Mouse (Mus musculus): ENCODE measurements at regions not wholly inside any gene's neighbourhood (a gene's known extent, or its start where the extent isn't known, plus 50 kb on each side); places are given as distances from the start of the nearest gene placed in this dataset.

GRCm38 (mm10) chr6:13523463-13524202, 84.3 kb downstream of the Tmem168 start:
- DNase-seq, result no peak

GRCm38 (mm10) chr6:13514126-13514525, 93.8 kb downstream of the Tmem168 start:
- no peak for DNase-seq

DNA sequence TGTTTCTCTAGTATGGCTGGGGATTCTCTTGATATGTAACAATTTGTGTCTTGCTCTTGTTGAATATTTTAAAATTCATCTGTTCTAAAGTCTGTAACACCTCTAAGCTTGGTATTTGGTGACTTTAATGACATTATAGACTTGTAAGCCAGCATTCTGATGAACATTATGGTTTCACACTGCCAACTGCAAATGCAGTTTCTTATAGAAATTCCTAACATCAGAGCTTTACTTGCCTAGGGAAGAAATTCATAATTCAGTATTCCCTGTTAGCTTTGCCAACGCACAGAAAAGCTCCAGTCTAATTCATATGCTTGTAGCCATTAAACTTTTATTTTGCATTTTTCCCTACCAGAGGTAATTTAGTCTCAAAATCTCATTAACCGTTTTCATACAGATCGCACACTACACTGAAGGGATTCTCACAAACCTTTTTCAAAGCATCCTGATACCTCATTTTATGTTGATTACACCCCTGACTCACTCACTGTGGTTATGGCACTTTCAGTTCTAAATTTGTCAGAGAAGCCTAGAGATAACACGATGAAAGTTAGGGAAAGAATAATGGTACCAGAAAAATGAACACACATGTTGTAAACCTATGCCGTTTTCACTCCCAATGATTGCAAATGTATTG, 131.3 kb downstream of the Tmem168 start:
- no peak for DNase-seq

DNA sequence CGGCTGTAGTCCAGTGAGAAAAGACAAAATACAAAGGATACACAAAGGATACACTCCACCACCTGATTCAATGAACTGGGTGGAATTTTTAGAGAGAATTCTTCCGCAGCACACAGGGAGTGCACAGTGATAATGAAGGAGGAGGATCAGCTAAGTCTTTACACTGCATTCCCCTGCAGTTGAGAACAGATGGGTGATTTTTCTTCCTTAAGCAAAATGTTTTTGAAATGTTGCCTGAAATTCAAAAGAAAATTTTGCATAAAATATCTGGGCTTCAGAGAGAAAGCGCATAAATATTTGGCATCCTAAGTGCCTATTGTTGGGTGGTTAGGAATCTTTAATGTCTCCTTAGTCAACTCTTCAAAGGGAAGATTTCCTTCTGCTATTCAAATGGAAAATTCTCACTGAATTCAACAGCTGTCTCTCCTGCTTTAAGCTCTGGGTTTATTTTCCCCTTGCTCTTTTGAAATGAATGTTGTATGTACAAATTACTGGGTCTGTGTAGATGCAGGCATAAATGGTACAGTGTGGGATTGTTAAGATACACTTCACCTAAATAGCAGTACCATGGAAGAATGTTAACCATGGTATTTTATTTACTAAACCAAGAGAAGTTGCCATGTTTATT, 158.6 kb downstream of the Tmem168 start:
- DNase-seq, result no peak

DNA sequence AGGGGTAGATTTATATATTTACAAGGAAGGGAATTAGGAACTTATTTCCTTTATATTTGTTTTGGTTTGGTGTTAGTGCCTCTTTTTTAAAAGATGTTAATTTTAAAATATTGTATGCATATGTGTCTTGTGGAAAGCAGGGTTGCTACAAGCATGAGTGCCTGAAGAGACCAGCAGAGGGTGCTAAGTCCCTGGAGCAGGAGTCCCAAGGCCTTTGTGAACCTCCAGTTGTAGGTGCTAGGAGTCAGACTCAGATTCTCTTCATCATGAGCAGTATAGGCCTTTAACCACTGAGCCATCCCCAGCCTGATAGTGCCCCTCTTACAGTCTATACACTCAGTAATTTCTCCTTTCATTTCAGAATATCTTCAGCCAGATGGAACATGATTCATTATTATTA, 189.0 kb upstream of the Vwde start:
- peak; percentile 14 to 24 for DNase-seq

DNA sequence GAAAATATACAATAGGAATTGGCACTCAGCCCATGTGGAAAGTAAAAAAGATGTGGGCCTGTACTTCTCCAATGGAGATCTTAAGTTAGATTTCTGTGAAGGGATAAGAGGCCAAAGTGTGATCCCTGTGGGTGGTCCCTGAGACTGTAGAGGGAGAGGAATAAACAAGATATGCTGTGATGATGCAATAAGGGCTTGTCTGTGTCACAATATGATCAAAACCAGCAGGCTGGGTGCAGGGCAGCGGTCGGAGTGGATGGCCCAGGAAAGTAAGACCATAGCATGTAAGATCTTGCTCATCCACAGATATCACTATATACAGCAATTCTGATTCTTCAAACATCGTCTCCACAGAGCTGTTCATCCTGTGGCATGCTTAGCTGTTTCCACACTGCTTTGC, 188.3 kb upstream of the Vwde start:
- no peak for DNase-seq

DNA sequence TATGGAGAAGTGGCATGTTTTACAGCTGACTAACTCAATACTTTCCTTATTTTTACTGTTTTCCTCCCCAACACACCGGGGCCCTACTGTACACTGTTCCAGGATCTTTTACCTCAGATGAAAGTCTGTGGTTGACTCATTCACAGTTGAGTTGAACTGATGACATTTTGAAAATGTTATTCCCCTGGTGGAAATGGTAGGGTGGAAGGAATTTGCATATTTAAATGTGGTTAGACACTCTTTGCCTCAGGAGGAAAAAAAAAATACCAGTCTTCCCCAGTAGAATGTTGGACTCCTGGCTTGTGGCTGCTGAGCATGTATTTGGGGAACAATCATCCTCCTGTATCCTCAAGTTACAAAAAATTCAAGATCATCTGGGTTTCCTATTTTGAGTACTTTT, 159.7 kb upstream of the Vwde start:
- DNase-seq, result no peak

- no peak for DNase-seq
Observed at GRCm38 (mm10) chr6:13383211-13383610, 158.4 kb upstream of the Vwde start.

DNA sequence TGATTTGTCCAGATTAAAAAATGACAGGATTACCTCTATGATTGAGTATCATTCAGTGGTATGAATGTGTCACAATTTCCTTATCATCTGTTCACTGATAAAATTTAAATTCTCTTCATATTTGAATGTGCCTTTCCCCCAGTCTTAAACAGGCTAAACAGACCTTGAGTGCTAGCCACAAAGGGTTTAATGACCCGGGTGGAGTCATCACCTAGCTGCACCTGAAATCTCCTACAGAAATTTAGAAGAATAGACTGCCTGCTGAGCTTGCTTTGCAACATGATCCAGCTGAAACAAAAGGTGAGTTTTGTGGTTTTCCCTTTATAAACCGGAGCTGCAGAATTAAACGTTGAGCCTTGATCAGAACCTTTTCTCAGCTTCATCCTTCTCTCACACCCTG, 156.1 kb upstream of the Vwde start:
- no peak for DNase-seq

DNA sequence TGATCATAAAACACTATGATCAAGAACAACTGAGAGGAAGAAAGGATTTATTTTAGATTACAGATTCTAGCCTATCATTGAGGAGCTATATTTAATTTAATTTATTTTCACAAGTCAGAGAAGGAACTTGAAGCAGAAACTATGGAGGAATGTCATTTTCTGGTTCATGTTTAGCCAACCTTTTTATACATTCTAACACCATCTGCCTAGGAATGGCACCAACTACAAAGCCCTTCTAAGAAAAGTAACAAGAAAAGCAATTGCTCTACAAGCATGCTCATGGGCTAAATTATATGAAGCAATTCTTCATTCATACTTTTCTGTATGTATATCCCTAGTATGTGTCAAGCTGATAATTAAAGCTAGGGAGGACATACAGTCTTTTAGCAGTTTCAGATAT, 155.0 kb upstream of the Vwde start:
- no peak for DNase-seq

GRCm38 (mm10) chr6:13373896-13374295, 149.1 kb upstream of the Vwde start:
- DNase-seq, result no peak

- DNase-seq, result no peak
Observed at GRCm38 (mm10) chr6:13369709-13370296, 145.0 kb upstream of the Vwde start.

Data from cerebellum, postnatal 36 days (tissue).